Mouse (Mus musculus) lung, postnatal 14 days (tissue): ENCODE results near the gene Dynlrb1.

Experiments used
- DNase-seq: peaks from one replicate; pipeline ENCODE4 v3.0.0; 2021

The Dynlrb1 gene

DNA sequence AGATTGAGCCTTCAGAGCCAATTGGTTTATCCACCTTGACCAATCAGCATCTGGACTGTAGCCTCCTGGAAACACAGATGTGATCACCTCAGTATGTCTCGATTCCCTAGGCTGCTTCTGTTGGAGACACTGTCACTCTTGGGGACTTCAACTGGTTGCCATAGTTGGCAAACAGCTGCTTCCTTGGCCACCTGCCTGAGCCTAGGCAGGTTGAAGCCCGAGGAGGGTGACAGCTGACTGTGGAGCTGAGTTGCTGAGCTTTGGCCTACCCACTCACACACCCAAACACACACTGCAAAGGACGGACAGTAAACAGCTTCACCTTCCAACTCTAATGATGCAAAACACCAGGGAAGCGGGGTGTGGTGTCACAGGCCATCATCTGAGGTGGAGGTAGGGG is 47.5 kb downstream of the Dynlrb1 start:
- DNase-seq, result peak; percentile 38

DNA sequence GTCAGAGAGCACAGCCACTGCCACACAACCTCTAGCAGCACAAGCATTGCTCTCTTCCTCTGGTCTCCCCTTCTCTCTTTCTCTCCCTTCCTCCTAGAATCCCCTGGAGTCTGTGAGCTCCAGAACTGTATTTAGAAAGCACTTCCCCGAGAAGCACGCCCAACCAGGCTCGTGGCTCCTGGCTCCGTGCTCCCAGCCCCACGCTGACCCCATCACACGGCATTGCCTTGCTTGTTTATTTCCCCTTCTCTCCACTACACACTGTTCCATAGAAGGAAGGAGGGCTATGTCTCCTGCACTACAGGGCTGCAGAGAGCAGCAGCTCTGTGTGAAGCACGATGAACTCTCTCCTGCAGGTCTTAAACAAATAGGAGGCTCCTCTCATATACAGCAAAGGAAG is 48.3 kb downstream of the Dynlrb1 start:
- DNase-seq, result peak; percentile 39

DNA sequence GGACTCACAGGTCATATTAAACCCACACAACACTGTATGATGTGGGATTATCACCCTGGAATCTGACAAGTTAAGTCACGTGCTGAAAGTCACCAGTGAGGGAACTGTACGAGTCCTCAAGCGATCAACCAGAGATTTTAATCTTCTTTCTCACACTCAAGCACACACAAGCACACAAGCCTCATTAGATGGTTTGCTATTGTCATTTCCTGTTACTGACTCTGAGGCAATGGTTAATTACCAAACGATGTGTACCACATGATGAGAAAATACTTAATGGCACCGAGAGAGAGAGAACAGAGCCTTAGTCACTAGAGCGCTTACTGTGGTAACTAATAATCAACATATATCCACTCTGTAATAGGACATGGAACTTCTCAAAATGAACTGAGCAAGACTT is 49.4 kb downstream of the Dynlrb1 start:
- DNase-seq, result no peak

DNA sequence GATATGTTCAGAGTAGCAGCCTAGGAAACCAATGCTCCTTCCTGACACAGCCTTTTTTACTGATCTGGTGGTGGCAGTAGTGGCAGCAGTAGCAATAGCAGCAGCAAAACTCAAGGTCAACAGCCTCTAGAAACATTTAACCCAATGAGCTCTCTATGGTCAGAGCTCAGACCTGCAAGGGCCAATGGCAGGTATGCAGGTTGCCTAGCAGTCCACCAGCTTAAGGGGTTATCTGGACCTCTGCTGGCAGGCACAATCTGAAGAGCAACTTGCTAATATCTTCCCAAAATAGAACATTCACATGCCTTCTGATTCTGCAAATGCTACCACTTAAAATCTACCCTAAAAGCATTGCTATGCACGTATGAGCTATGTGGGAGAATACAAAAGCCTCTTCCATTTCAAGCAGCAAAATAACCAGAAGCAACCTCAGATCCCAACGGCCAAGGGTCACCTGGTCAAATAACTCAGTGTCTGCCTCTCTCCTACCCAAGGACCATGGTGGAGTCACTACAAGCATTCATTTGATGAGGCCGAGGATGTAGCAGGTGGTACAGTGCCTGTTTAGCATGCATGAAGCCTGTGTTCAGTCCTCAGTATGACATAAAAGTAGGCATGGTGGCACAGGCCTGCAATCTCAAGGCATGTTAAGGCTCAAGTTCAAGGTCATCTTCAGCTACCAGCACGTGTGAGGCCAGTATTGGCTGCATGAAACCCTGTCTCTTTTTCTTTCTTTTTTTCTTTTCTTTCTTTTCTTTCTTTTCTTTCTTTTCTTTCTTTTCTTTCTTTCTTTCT is 51.3 kb downstream of the Dynlrb1 start:
- no peak for DNase-seq

DNA sequence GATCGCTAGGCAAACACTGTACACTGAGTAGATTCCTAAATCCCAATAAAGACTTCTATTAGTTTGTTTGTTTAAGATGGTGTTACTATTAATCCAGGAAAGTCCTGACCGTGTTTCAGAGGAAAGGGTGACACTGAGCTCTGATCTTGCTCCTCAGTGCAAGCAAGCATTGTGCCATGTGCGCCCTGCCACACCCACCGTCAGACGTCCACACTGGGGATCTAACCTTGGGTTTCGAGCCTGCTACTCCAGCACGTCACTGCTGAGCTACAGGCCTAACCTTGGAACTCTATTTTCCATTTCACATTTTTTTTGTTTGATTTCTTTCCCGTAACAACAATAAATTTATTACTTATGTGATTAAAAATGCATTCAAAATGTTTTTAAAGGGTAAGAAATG is 53.7 kb downstream of the Dynlrb1 start:
- no peak for DNase-seq

DNA sequence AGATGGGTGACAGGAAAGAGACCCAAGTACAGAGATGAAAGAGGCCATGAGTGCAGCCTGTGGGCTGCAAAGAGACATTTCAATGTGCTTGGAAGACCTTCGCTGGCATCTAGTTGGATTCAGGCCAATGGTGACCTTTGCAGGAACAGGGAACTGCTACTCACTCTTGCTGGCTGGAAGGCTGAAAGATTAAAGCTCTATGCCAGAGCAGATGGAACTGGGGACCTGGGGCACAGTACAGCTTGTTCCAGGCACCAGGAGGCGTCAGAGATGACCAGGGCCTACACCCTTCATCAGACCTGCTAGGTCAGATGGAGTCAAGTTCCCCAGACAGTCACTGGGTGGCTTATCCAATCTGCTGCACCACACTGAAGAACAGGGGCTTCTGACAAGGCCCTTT is 57.0 kb downstream of the Dynlrb1 start:
- DNase-seq, result no peak

DNA sequence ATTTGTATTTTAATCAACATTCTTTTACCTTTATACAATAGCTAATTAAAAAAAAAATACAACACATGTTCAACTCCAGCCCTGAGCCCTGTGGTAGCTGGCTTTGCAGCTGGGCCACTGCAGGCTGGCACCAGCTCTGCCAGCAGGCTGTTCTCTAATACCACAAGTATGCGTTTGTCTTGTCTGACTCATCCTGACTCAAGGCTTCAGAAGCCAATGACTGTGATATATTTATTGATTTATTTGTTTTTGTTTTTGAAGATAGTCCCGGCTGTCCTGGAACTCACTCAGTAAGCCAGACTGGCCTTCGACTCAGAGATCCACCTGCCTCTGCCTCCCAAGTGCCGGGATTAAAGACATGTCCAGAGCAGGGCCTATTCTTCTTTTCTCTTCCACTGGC is 57.6 kb downstream of the Dynlrb1 start:
- no peak for DNase-seq

DNA sequence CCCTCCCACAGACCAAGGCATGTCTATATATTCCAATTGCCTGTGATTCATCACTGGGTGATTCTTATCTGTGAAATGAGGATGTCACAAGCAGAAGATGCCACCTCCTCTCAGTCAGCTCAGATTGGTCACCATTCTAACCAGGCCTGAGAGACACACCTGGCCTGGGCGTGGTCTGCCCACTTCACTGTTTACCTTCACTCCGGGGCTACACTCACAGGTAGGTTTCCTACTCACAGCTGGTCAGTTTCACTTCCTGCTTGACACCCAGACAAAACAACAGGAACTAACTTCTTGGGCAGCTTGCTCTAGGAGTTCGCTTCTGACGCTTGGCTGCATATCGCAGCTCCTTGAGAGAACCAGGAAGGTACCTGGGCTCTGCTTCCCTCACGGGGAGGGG is 59.1 kb downstream of the Dynlrb1 start:
- no peak for DNase-seq

DNA sequence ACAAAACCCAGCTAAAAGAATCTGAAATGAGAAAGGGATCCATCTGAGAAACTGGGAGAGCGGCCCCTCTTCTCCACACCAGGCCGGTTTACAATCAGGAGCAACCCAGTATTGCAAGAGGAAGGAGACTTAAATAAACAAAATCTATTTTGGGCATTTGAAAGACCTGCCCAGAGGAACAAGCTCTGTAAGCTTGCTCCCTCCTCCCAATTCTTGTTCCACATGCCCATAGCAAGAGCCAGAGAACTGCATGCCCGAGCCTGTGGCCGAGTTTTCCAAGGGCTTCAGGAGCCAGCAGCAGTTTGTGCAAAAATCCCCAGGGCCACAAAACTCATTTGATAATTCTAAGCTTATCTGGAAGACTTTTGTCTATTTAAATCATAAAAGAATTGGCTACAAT is 63.2 kb downstream of the Dynlrb1 start:
- peak; percentile 38 for DNase-seq
